Mouse (Mus musculus): ENCODE measurements around the gene Ets2. TPM values are rescaled to one million over a fixed set of nuclear protein-coding genes. Genes with fewer than 3 reads are reported as not detected.
"Not testable (repeated sequence)": the region's sequence is repeated elsewhere in the genome, so short reads cannot be mapped to it uniquely, and the experiment has no call there.

Gene Ets2
- polyA plus RNA-seq, 1 experiment, result 60.6 TPM

DNA sequence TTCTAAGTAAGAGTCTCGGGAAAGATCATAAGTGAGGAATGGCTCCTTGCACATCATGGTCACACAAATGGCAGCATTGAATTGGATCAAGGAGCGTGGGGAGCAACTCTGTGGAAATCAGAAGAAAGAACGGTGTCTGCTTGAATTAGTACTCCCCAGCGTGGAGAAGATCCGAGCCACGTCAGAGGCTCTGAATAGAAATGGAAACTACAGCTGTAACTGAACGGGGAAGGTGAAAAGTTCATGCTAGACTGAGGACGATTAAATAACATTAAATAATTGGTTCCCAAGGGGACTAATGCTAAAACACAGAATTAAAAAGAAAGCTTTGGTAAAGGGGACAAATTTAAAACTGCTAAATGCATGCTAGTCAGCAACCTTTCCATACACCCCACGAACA is 50.6 kb downstream of the Ets2 start:
- Histone ChIP-seq H3ac (ENCODE audit: control insufficient read depth, insufficient read length, low read depth) (no peak overlapping the region), H3K4me3 (ENCODE audit: insufficient read depth, poor library complexity, severe bottlenecking) (no peak overlapping the region), H3K79me3 (ENCODE audit: low read depth) (no peaks in the 10 kb centered on the region), H3K36me3 (ENCODE audit: control insufficient read depth, insufficient read depth) (no peaks in the 10 kb centered on the region), H3K79me2 (ENCODE audit: control insufficient read depth, insufficient read depth) (no peaks in the 10 kb centered on the region), H3K27me3 (ENCODE audit: control insufficient read depth, insufficient read depth, insufficient read length) (no peaks in the 10 kb centered on the region)
- TF ChIP-seq MAX (IDR thresholded peaks at IDR 0.05) (no peak), MYOG (IDR thresholded peaks at IDR 0.05; ENCODE audit: control insufficient read depth, extremely low read depth, insufficient read length) (no peak), USF1 (IDR thresholded peaks at IDR 0.05; ENCODE audit: low read depth) (no peak), CEBPB (IDR thresholded peaks at IDR 0.05; ENCODE audit: low read depth) (no peak), MYOD1 (IDR thresholded peaks at IDR 0.05; ENCODE audit: control insufficient read depth, insufficient read length, low read depth) (no peak), FOSL1 (IDR thresholded peaks at IDR 0.05; ENCODE audit: insufficient read depth, low read length, poor library complexity, severe bottlenecking) (no peak), CTCF (IDR thresholded peaks at IDR 0.05; ENCODE audit: control insufficient read depth, insufficient read depth, insufficient read length) (no peak)

GRCm38 (mm10) chr16:95753295-95753694 is 51.4 kb downstream of the Ets2 start:
- H3K79me3 ChIP-seq (ENCODE audit: low read depth), result no peaks in the 10 kb centered on the region
- H3K36me3 ChIP-seq (ENCODE audit: control insufficient read depth, insufficient read depth), result no peaks in the 10 kb centered on the region
- no peak overlapping the region for H3K4me3 ChIP-seq (ENCODE audit: insufficient read depth, poor library complexity, severe bottlenecking)
- TF ChIP-seq MAX (IDR thresholded peaks at IDR 0.05) (no peak), MYOD1 (IDR thresholded peaks at IDR 0.05; ENCODE audit: control insufficient read depth, insufficient read length, low read depth) (no peak), USF1 (IDR thresholded peaks at IDR 0.05; ENCODE audit: low read depth) (no peak), CEBPB (IDR thresholded peaks at IDR 0.05; ENCODE audit: low read depth) (no peak), FOSL1 (IDR thresholded peaks at IDR 0.05; ENCODE audit: insufficient read depth, low read length, poor library complexity, severe bottlenecking) (no peak), CTCF (IDR thresholded peaks at IDR 0.05; ENCODE audit: control insufficient read depth, insufficient read depth, insufficient read length) (no peak), MYOG (IDR thresholded peaks at IDR 0.05; ENCODE audit: control insufficient read depth, extremely low read depth, insufficient read length) (no peak)
- no peak overlapping the region for H3ac ChIP-seq (ENCODE audit: control insufficient read depth, insufficient read length, low read depth)
- H3K79me2 ChIP-seq (ENCODE audit: control insufficient read depth, insufficient read depth), result no peaks in the 10 kb centered on the region
- no peaks in the 10 kb centered on the region for H3K27me3 ChIP-seq (ENCODE audit: control insufficient read depth, insufficient read depth, insufficient read length)

GRCm38 (mm10) chr16:95759151-95759987 is 57.5 kb downstream of the Ets2 start:
- Histone ChIP-seq H3K36me3 (ENCODE audit: control insufficient read depth, insufficient read depth) (no peaks in the 10 kb centered on the region), H3K4me3 (ENCODE audit: insufficient read depth, poor library complexity, severe bottlenecking) (no peak overlapping the region), H3K79me2 (ENCODE audit: control insufficient read depth, insufficient read depth) (no peaks in the 10 kb centered on the region), H3ac (ENCODE audit: control insufficient read depth, insufficient read length, low read depth) (no peak overlapping the region), H3K79me3 (ENCODE audit: low read depth) (no peaks in the 10 kb centered on the region), H3K27me3 (ENCODE audit: control insufficient read depth, insufficient read depth, insufficient read length) (no peaks in the 10 kb centered on the region)
- no peak for TF ChIP-seq MYOD1 (IDR thresholded peaks at IDR 0.05; ENCODE audit: control insufficient read depth, insufficient read length, low read depth)
- no peak for TF ChIP-seq MAX (IDR thresholded peaks at IDR 0.05)
- no peak for TF ChIP-seq MYOG (IDR thresholded peaks at IDR 0.05; ENCODE audit: control insufficient read depth, extremely low read depth, insufficient read length)
- TF ChIP-seq CTCF (IDR thresholded peaks at IDR 0.05; ENCODE audit: control insufficient read depth, insufficient read depth, insufficient read length), result no peak
- no peak for TF ChIP-seq USF1 (IDR thresholded peaks at IDR 0.05; ENCODE audit: low read depth)
- no peak for TF ChIP-seq FOSL1 (IDR thresholded peaks at IDR 0.05; ENCODE audit: insufficient read depth, low read length, poor library complexity, severe bottlenecking)
- no peak for TF ChIP-seq CEBPB (IDR thresholded peaks at IDR 0.05; ENCODE audit: low read depth)

DNA sequence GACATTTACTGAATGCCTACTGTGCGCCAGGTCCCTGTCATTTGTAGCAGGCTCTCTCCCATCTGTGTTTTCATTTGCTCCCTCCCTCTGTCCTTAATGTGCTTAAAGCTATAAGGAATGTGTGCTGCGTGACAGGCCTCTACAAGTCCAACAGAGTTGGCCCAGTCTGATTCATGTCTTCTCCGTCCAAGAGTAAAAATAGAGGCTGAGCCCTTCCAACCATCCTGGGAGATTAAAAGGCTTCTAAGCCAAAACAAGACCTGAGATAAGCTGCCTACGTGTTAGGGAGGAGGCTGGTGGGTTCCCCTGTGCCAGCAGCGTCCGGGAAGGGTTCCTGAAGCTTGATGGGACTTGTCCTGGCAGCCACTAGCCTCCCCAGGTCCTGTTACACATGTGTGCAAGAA is 58.1 kb downstream of the Ets2 start:
- Histone ChIP-seq H3K36me3 (ENCODE audit: control insufficient read depth, insufficient read depth) (no peaks in the 10 kb centered on the region), H3K79me2 (ENCODE audit: control insufficient read depth, insufficient read depth) (no peaks in the 10 kb centered on the region), H3K27me3 (ENCODE audit: control insufficient read depth, insufficient read depth, insufficient read length) (no peaks in the 10 kb centered on the region), H3K4me3 (ENCODE audit: insufficient read depth, poor library complexity, severe bottlenecking) (no peak overlapping the region), H3K79me3 (ENCODE audit: low read depth) (no peaks in the 10 kb centered on the region), H3ac (ENCODE audit: control insufficient read depth, insufficient read length, low read depth) (no peak overlapping the region)
- no peak for TF ChIP-seq MAX (IDR thresholded peaks at IDR 0.05)
- no peak for TF ChIP-seq MYOG (IDR thresholded peaks at IDR 0.05; ENCODE audit: control insufficient read depth, extremely low read depth, insufficient read length)
- no peak for TF ChIP-seq CTCF (IDR thresholded peaks at IDR 0.05; ENCODE audit: control insufficient read depth, insufficient read depth, insufficient read length)
- TF ChIP-seq MYOD1 (IDR thresholded peaks at IDR 0.05; ENCODE audit: control insufficient read depth, insufficient read length, low read depth), result no peak

GRCm38 (mm10) chr16:95761742-95762141 is 59.9 kb downstream of the Ets2 start:
- no peak overlapping the region for H3ac ChIP-seq (ENCODE audit: control insufficient read depth, insufficient read length, low read depth)
- no peak for TF ChIP-seq MYOG (IDR thresholded peaks at IDR 0.05; ENCODE audit: control insufficient read depth, extremely low read depth, insufficient read length)
- H3K4me3 ChIP-seq (ENCODE audit: insufficient read depth, poor library complexity, severe bottlenecking), result no peak overlapping the region
- no peaks in the 10 kb centered on the region for H3K79me2 ChIP-seq (ENCODE audit: control insufficient read depth, insufficient read depth)
- H3K27me3 ChIP-seq (ENCODE audit: control insufficient read depth, insufficient read depth, insufficient read length), result no peaks in the 10 kb centered on the region
- H3K79me3 ChIP-seq (ENCODE audit: low read depth), result no peaks in the 10 kb centered on the region
- H3K36me3 ChIP-seq (ENCODE audit: control insufficient read depth, insufficient read depth), result no peaks in the 10 kb centered on the region

DNA sequence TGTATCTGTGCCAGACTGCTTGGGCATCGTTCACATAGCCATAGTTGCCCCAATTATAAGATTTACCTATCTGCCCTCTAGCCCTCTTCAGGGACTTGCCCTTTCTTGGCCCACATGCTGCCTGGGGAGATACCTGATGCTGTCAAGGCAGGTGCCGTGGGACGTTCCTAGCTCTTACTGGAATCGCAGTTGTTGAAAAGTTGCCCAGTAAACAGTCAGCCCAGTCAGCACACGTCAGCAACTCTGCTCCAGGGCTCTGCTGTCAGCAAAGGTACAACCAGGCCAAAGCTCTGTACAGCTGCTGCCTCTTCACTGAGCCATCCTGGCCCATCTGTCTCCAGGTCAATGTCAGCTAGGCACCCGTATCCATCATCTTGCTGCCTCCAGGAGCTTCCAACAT is 61.3 kb downstream of the Ets2 start:
- Histone ChIP-seq H3K79me3 (ENCODE audit: low read depth) (no peaks in the 10 kb centered on the region), H3K4me3 (ENCODE audit: insufficient read depth, poor library complexity, severe bottlenecking) (no peak overlapping the region), H3K79me2 (ENCODE audit: control insufficient read depth, insufficient read depth) (no peaks in the 10 kb centered on the region), H3ac (ENCODE audit: control insufficient read depth, insufficient read length, low read depth) (no peak overlapping the region), H3K27me3 (ENCODE audit: control insufficient read depth, insufficient read depth, insufficient read length) (no peaks in the 10 kb centered on the region), H3K36me3 (ENCODE audit: control insufficient read depth, insufficient read depth) (no peaks in the 10 kb centered on the region)
- TF ChIP-seq FOSL1 (IDR thresholded peaks at IDR 0.05; ENCODE audit: insufficient read depth, low read length, poor library complexity, severe bottlenecking) (no peak), MYOD1 (IDR thresholded peaks at IDR 0.05; ENCODE audit: control insufficient read depth, insufficient read length, low read depth) (no peak), CEBPB (IDR thresholded peaks at IDR 0.05; ENCODE audit: low read depth) (no peak), CTCF (IDR thresholded peaks at IDR 0.05; ENCODE audit: control insufficient read depth, insufficient read depth, insufficient read length) (no peak), USF1 (IDR thresholded peaks at IDR 0.05; ENCODE audit: low read depth) (no peak), MYOG (IDR thresholded peaks at IDR 0.05; ENCODE audit: control insufficient read depth, extremely low read depth, insufficient read length) (no peak), MAX (IDR thresholded peaks at IDR 0.05) (no peak)

DNA sequence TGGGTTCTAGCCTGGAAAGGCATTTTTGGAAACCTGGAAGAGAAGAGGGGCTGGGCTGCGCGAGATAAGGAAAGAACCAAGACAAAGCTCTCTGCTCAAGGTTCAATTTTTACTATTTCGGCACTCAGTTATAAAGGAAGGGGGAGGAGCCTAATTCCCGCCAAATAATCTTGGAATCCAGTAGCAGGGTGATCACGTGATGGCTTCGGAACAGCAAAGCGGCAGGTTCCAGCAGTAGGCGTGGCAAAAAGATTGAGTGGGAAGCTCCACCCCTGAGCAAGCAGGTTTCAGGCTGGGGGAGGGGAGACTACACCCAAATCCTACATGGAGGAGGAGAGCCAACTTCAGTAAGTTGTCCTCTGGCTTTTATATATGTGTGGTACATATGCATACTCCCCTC is 62.2 kb downstream of the Ets2 start:
- H3K79me3 ChIP-seq (ENCODE audit: low read depth); H3K27me3 ChIP-seq (ENCODE audit: control insufficient read depth, insufficient read depth, insufficient read length): not testable (repeated sequence)

More for the DNA sequence above, 62.2 kb downstream of the Ets2 start:
- H3K4me3 ChIP-seq (ENCODE audit: insufficient read depth, poor library complexity, severe bottlenecking); H3K36me3 ChIP-seq (ENCODE audit: control insufficient read depth, insufficient read depth); H3K79me2 ChIP-seq (ENCODE audit: control insufficient read depth, insufficient read depth); H3ac ChIP-seq (ENCODE audit: control insufficient read depth, insufficient read length, low read depth): not testable (repeated sequence)
